Mouse (Mus musculus) layer of hippocampus, adult 8-10 months (tissue): ENCODE data around the gene Kcns1. TPM values are rescaled to one million over a fixed set of nuclear protein-coding genes. Genes with fewer than 3 reads are reported as not detected.

Experiments used
- DNase-seq, 2 experiments: peaks; one replicate each; pipeline ENCODE4 v3.0.0; 2022; ENCODE audit warnings: low spot score in 2 of 2
- total RNA-seq, 4 experiments: library from RNA; stranded (reverse); gene quantifications; 2 replicates each; pipeline ENCODE4 v1.2.4; 2022

The Kcns1 gene
- total RNA-seq, 4 experiments from 2014 or later: 5.3 to 7.8 (median 6.2) TPM

GRCm38 (mm10) chr2:164126533-164126955, 44.4 kb downstream of the Kcns1 start:
- DNase-seq: peak; percentile 69 to 74

GRCm38 (mm10) chr2:164123169-164123766, 47.6 kb downstream of the Kcns1 start:
- DNase-seq: no peak

GRCm38 (mm10) chr2:164119503-164119902, 51.4 kb downstream of the Kcns1 start:
- DNase-seq: no peak

GRCm38 (mm10) chr2:164115531-164115930, 55.4 kb downstream of the Kcns1 start:
- no peak for DNase-seq

GRCm38 (mm10) chr2:164114051-164114450, 56.9 kb downstream of the Kcns1 start:
- no peak for DNase-seq

Other genes with a start within 250 kb of the Kcns1 start
- 100 to 1,000 TPM; 458 to 531 (median 484) TPM for gene Ywhab, start 176.2 kb downstream of the Kcns1 start, total RNA-seq
- gene Pabpc1l, start 145.7 kb downstream of the Kcns1 start, total RNA-seq: 1 to 10 TPM in 1 of 4 experiments, under 1 TPM in 3; 0.45 to 1.5 (median 0.87) TPM
- 10 to 100 TPM; 41.1 to 55.7 (median 46.3) TPM for gene Stk4, start 100.8 kb downstream of the Kcns1 start, total RNA-seq
- gene Tomm34, start 99.9 kb downstream of the Kcns1 start, total RNA-seq: 100 to 1,000 TPM; 108 to 114 (median 109) TPM
- gene Wfdc5, start 11.6 kb upstream of the Kcns1 start, total RNA-seq: not detected
- gene Wfdc12, start 19.5 kb upstream of the Kcns1 start, total RNA-seq: not detected
- gene Wfdc15a, start 29.0 kb upstream of the Kcns1 start, total RNA-seq: not detected
- gene Wfdc15b, start 50.5 kb upstream of the Kcns1 start, total RNA-seq: not detected
- not detected for gene Svs2, start 67.4 kb upstream of the Kcns1 start, total RNA-seq
- not detected for gene Svs3b, start 85.5 kb upstream of the Kcns1 start, total RNA-seq
- gene Svs4, start 107.3 kb upstream of the Kcns1 start, total RNA-seq: not detected
- not detected for gene Svs3a, start 118.2 kb upstream of the Kcns1 start, total RNA-seq
- not detected for gene Svs6, start 145.6 kb upstream of the Kcns1 start, total RNA-seq
- gene Svs5, start 161.6 kb upstream of the Kcns1 start, total RNA-seq: not detected
- gene Slpi, start 218.0 kb upstream of the Kcns1 start, total RNA-seq: 1 to 10 TPM in 3 of 4 experiments, not detected in 1; 1.2 to 1.5 (median 1.2) TPM
- gene Rbpjl, start 232.0 kb upstream of the Kcns1 start, total RNA-seq: under 1 TPM; 0.34 to 0.67 (median 0.42) TPM
- gene Matn4, start 234.0 kb upstream of the Kcns1 start, total RNA-seq: 10 to 100 TPM; 11.1 to 12.6 (median 11.9) TPM